Mouse (Mus musculus) heart, adult 2 months (tissue): ENCODE measurements at regions not wholly inside any gene's neighbourhood (a gene's known extent, or its start where the extent isn't known, plus 50 kb on each side); places are given as distances from the start of the nearest gene placed in this dataset.

Experiments
- CTCF ChIP-seq: fragments of 200-600 bp; IDR thresholded peaks from 2 replicates; pipeline ENCODE4 v1.8.1; 2022; ENCODE audit warnings: antibody characterized with exemption, mild to moderate bottlenecking, moderate library complexity
- EP300 ChIP-seq: fragments of 200-500 bp; IDR thresholded peaks from 2 replicates; pipeline ENCODE4 v1.6.1; 2011; ENCODE audit warnings: low read depth, low read length, control low read depth; ENCODE audit not compliant: insufficient read depth
- POLR2A ChIP-seq: fragments of 200-500 bp; IDR thresholded peaks from 2 replicates; pipeline ENCODE4 v1.6.1; 2011; ENCODE audit warnings: mild to moderate bottlenecking, low read depth, low read length, control low read depth; ENCODE audit not compliant: insufficient read depth

DNA sequence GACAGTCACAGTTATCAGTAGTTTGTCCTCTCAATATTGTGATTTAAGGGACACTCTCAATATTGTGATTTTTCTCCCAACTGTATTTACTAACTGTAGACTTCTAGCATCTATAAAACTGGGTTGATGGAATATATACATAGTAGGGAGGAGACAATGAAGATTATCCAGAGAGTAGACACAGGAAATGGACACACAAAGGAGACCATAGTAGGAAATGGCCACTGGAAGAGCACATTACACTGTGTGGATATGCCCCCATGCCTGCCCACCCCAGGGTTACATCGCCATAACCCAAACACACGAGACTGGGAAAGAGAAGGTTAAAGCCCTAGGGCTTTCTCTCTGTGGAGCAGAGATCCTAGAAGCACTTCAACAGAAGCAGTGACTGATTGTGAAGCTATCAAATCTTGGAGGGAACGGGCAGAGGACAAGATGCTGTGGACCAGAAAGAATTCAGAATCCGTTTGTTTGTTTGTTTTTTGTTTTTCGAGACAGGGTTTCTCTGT is 71.0 kb upstream of the Cpm start:
- no peak for TF ChIP-seq EP300
- TF ChIP-seq POLR2A, result no peak
- TF ChIP-seq CTCF, result no peak
